Mouse (Mus musculus) G1E (cell line): ENCODE results near the gene Prkar1b.

Source experiments
- CTCF ChIP-seq: IDR thresholded peaks from 2 replicates; pipeline ENCODE4 v1.5.1; 2012; ENCODE audit warnings: low read depth, low read length, inconsistent platforms, mixed read lengths
- GATA1 ChIP-seq: IDR thresholded peaks from 2 replicates; pipeline ENCODE4 v1.6.1; 2012; ENCODE audit warnings: borderline replicate concordance, low read length, inconsistent platforms, mixed read lengths
- POLR2AphosphoS5 ChIP-seq: IDR thresholded peaks from 2 replicates; pipeline ENCODE4 v1.6.1; 2012; ENCODE audit warnings: low read depth, low read length, inconsistent platforms; ENCODE audit not compliant: insufficient replicate concordance

- TF ChIP-seq CTCF = no peak
- no peak for TF ChIP-seq GATA1
- TF ChIP-seq POLR2AphosphoS5 = no peak
Observed at GRCm38 (mm10) chr5:139098991-139099972, 50.5 kb downstream of the Prkar1b start.
